8 mouse cellular contexts compared by ENCODE assay signal in genomic region chr5:35756997-35757638, GRCm38 (mm10). TPM values are rescaled to one million over a fixed set of nuclear protein-coding genes. Genes with fewer than 3 reads are reported as not detected.
DNase-seq lines count a peak whose midpoint lies in the region; ATAC-seq and TF ChIP-seq lines count a peak whose summit lies in the region.

No protein-coding gene starts in this region.

- TF ChIP-seq POLR2A in myocyte (IDR thresholded peaks at IDR 0.05; ENCODE audit: insufficient read length, low read depth) = no peak

- no peaks in the 10 kb centered on the region for H3K79me2 ChIP-seq in myocyte (ENCODE audit: control insufficient read depth, insufficient read depth)

- WGBS in hindbrain, embryonic 14.5 days = 7% methylated on average over 25 of the region's 26 CpGs
- WGBS in limb, embryonic 10.5 days = 18% methylated on average over 22 of the region's 26 CpGs

- H3K36me3 ChIP-seq in E14TG2a.4 (ENCODE audit: insufficient read depth, low read length) (no peaks in the 10 kb centered on the region), myocyte (ENCODE audit: control insufficient read depth, insufficient read depth) (no peaks in the 10 kb centered on the region)
- H3K36me3 ChIP-seq in hindbrain, embryonic 14.5 days (replicated peaks; ENCODE audit: control insufficient read depth, insufficient read depth) = no peaks in the 10 kb centered on the region
- H3K36me3 ChIP-seq in limb, embryonic 10.5 days = no peaks in the 10 kb centered on the region

- TF ChIP-seq CTCF in gastrocnemius, adult 2 months (IDR thresholded peaks at IDR 0.05) = peak; percentile 15; the same call in 1 of the 2 replicates
- no peak for TF ChIP-seq CTCF in E14TG2a.4 (conservative IDR thresholded peaks at IDR 0.05; ENCODE audit: low read length)

- peak overlapping the region; percentile 94 for H3K4me3 ChIP-seq in gastrocnemius, adult 2 months
- H3K4me3 ChIP-seq in E14TG2a.4 (replicated peaks; ENCODE audit: low read length) (peak overlapping the region; percentile 95), myocyte (peak overlapping the region; percentile 9)
- peak overlapping the region; percentile 64 for H3K4me3 ChIP-seq in hindbrain, embryonic 14.5 days (replicated peaks; ENCODE audit: low read length)
- H3K4me3 ChIP-seq in limb, embryonic 10.5 days = peak overlapping the region; percentile 65

- H3ac ChIP-seq in myocyte (ENCODE audit: control insufficient read depth, insufficient read length) = no peak overlapping the region

- peaks cover 68% of the 10 kb centered on the region for H3K4me1 ChIP-seq in E14TG2a.4 (replicated peaks; ENCODE audit: low read depth, low read length)
- no peaks in the 10 kb centered on the region; the same call in 1 of the 2 replicates for H3K4me1 ChIP-seq in hindbrain, embryonic 14.5 days (replicated peaks; ENCODE audit: control insufficient read depth, insufficient read depth, low read length)
- H3K4me1 ChIP-seq in limb, embryonic 10.5 days = peaks cover 22% of the 10 kb centered on the region

- H3K27ac ChIP-seq in gastrocnemius, adult 2 months = peak overlapping the region; percentile 88
- peak overlapping the region; percentile 39 for H3K27ac ChIP-seq in hindbrain, embryonic 14.5 days
- H3K27ac ChIP-seq in limb, embryonic 10.5 days = no peak overlapping the region

- peak; percentile 53 for DNase-seq in gastrocnemius, adult 2 months
- no peak for DNase-seq in gastrocnemius, postnatal 25 days
- peak; percentile 8 for DNase-seq in embryo, embryonic 10.5 days (ENCODE audit: low spot score)
- DNase-seq in hindbrain, embryonic 14.5 days (ENCODE audit: low spot score) = peak; percentile 42
- no peak for DNase-seq in limb, embryonic 10.5 days (ENCODE audit: low spot score)
- peak; percentile 35 for DNase-seq in thymus, postnatal 25 days

- peak overlapping the region; percentile 1; the same call in 1 of the 2 replicates for H3K9ac ChIP-seq in hindbrain, embryonic 14.5 days

- intact Hi-C loops in gastrocnemius, adult 2 months (cut with DNase I) = loop anchor here (2.0 to 5.0 kb wide), 2 partner anchors 38 to 160 kb away; no protein-coding TSS in a partner anchor

- H3K4me2 ChIP-seq in hindbrain, embryonic 14.5 days (replicated peaks) = peak overlapping the region; percentile 85
- H3K4me2 ChIP-seq in myocyte (ENCODE audit: low read depth) = peak overlapping the region; percentile 48

- no peaks in the 10 kb centered on the region for H3K9me3 ChIP-seq in E14TG2a.4 (ENCODE audit: low read length)
- no peaks in the 10 kb centered on the region for H3K9me3 ChIP-seq in hindbrain, embryonic 14.5 days (ENCODE audit: control insufficient read depth, low read length)
- H3K9me3 ChIP-seq in limb, embryonic 10.5 days (replicated peaks) = no peaks in the 10 kb centered on the region

- ATAC-seq in hindbrain, embryonic 14.5 days (ENCODE audit: low FRiP score) = peak; percentile 52; the same call in 1 of the 2 replicates

- H3K27me3 ChIP-seq in E14TG2a.4 (ENCODE audit: insufficient read depth, low read length) (peaks cover 21% of the 10 kb centered on the region), myocyte (ENCODE audit: control insufficient read depth, insufficient read depth, insufficient read length) (peaks cover 34% of the 10 kb centered on the region)
- H3K27me3 ChIP-seq in hindbrain, embryonic 14.5 days (ENCODE audit: control insufficient read depth, insufficient read depth, low read length) = peaks cover 23% of the 10 kb centered on the region
- H3K27me3 ChIP-seq in limb, embryonic 10.5 days (ENCODE audit: low read depth, poor library complexity, severe bottlenecking) = peaks cover 63% of the 10 kb centered on the region

TF ChIP-seq in myocyte, 11 proteins besides CTCF, POLR2A, EP300 and RAD21:
- TF ChIP-seq SRF (IDR thresholded peaks at IDR 0.05; ENCODE audit: control insufficient read depth, insufficient read length, low read depth) (no peak), POLR2AphosphoS2 (IDR thresholded peaks at IDR 0.05; ENCODE audit: insufficient read length, low read depth) (no peak), REST (IDR thresholded peaks at IDR 0.05; ENCODE audit: insufficient read depth, insufficient read length) (no peak), TCF12 (IDR thresholded peaks at IDR 0.05; ENCODE audit: insufficient read depth, poor library complexity, severe bottlenecking) (no peak), E2F4 (IDR thresholded peaks at IDR 0.05; ENCODE audit: insufficient read depth) (no peak)

RNA-seq across cellular contexts. Expression of gene Ablim2, which starts 0.6 kb away (rescaled TPM):
- total RNA-seq in gastrocnemius, adult 2 months (2021) = 10 to 100 TPM; 40.7 to 42.5 TPM
- 10 to 100 TPM; 33.4 to 42.7 TPM for total RNA-seq in gastrocnemius, postnatal 25 days (2021)
- 19.9 and 22.3 TPM in 2 replicates for polyA plus RNA-seq in hindbrain, embryonic 14.5 days (2014; fragmentation: Nextera tagmentation; extraction: Ambion mirVana)
- 0.74 and 0.92 TPM in 2 replicates for polyA plus RNA-seq in limb, embryonic 10.5 days (2016; fragmentation: Nextera tagmentation; extraction: Ambion mirVana)
- polyA plus RNA-seq in myocyte (2012; fragmentation: generic; extraction: Trizol) = 11.9 TPM

RNA-seq across cellular contexts. Expression of gene Sh3tc1, which starts 17.3 kb away (rescaled TPM):
- total RNA-seq in gastrocnemius, adult 2 months (2021) = 1 to 10 TPM; 2.2 to 2.4 TPM
- 1 to 10 TPM; 1.8 to 2.1 TPM for total RNA-seq in gastrocnemius, postnatal 25 days (2021)
- 2.5 and 3.0 TPM in 2 replicates for polyA plus RNA-seq in hindbrain, embryonic 14.5 days (2014; fragmentation: Nextera tagmentation; extraction: Ambion mirVana)
- 4.9 and 6.6 TPM in 2 replicates for polyA plus RNA-seq in limb, embryonic 10.5 days (2016; fragmentation: Nextera tagmentation; extraction: Ambion mirVana)
- polyA plus RNA-seq in myocyte (2012; fragmentation: generic; extraction: Trizol) = 0.26 TPM

Comparison
In these comparisons a context has a peak if more than half of its experiments do, and no peak if none do; other contexts are left out.
1. DNase-seq: peak in gastrocnemius, adult 2 months (single experiment), embryo, embryonic 10.5 days (single experiment), hindbrain, embryonic 14.5 days (single experiment) and thymus, postnatal 25 days (single experiment); none in gastrocnemius, postnatal 25 days (single experiment) and limb, embryonic 10.5 days (single experiment).
2. H3K4me3 ChIP-seq: peak in every context shown above with its lines; median percentile 95 in E14TG2a.4; 94 in gastrocnemius, adult 2 months; 65 in limb, embryonic 10.5 days; 64 in hindbrain, embryonic 14.5 days; 9 in myocyte.